Mouse (Mus musculus): ENCODE measurements around the gene 5330417C22Rik. TPM values are rescaled to one million over a fixed set of nuclear protein-coding genes. Genes with fewer than 3 reads are reported as not detected.
A peak's percentile ranks its signal among the peaks of the same experiment; 100 is the strongest.

5330417C22Rik gene
- polyA plus RNA-seq, 1 experiment from 2014 or later = 18.9 TPM

- H3K9me3 ChIP-seq = no peaks in the 10 kb centered on the region
- peak; percentile 97 for ATAC-seq (replicated peaks)
- no peaks in the 10 kb centered on the region for H3K27me3 ChIP-seq (replicated peaks)
- WGBS = under 1% methylated on average over 41 of the region's 41 CpGs
- no peaks in the 10 kb centered on the region for H3K36me3 ChIP-seq (replicated peaks)
- peak within 1 kb of the TSS; percentile 69 for H3K4me2 ChIP-seq
- H3K27ac ChIP-seq = peak within 1 kb of the TSS; percentile 88
- H3K4me3 ChIP-seq = peak within 1 kb of the TSS; percentile 71
- H3K4me1 ChIP-seq = peaks cover 43% of the 10 kb centered on the region
- H3K9ac ChIP-seq = peak within 1 kb of the TSS; percentile 71
Observed at GRCm38 (mm10) chr3:108444698-108445365, 91.5 kb downstream of the 5330417C22Rik start, which contains the start of gene Sars. TSS of gene Sars (minus strand) at chr3:108445209.

- Histone ChIP-seq H3K9me3 (no peaks in the 10 kb centered on the region), H3K36me3 (replicated peaks) (no peaks in the 10 kb centered on the region), H3K4me3 (peak overlapping the region; percentile 71), H3K4me2 (peak overlapping the region; percentile 69), H3K4me1 (peaks cover 43% of the 10 kb centered on the region), H3K9ac (peak overlapping the region; percentile 71), H3K27me3 (replicated peaks) (no peaks in the 10 kb centered on the region), H3K27ac (peak overlapping the region; percentile 88)
- peak; percentile 35 for ATAC-seq (replicated peaks)
- WGBS = 23% methylated on average over 8 of the region's 8 CpGs
Observed at GRCm38 (mm10) chr3:108444029-108444428, 92.3 kb downstream of the 5330417C22Rik start.

GRCm38 (mm10) chr3:108436380-108436714 lies 100.0 kb downstream of the 5330417C22Rik start:
- H3K4me2 ChIP-seq = no peak overlapping the region
- 59% methylated on average over 7 of the region's 7 CpGs for WGBS
- no peak overlapping the region for H3K9ac ChIP-seq
- no peak for ATAC-seq (replicated peaks)
- no peaks in the 10 kb centered on the region for H3K27me3 ChIP-seq (replicated peaks)
- H3K4me3 ChIP-seq = no peak overlapping the region
- H3K4me1 ChIP-seq = peaks cover 31% of the 10 kb centered on the region
- H3K36me3 ChIP-seq (replicated peaks) = peaks cover 9% of the 10 kb centered on the region; the same call in 1 of the 2 replicates
- no peaks in the 10 kb centered on the region for H3K9me3 ChIP-seq
- H3K27ac ChIP-seq = no peak overlapping the region

- H3K9me3 ChIP-seq = no peaks in the 10 kb centered on the region
- no peak overlapping the region for H3K4me3 ChIP-seq
- no peak for ATAC-seq (replicated peaks)
- H3K27me3 ChIP-seq (replicated peaks) = no peaks in the 10 kb centered on the region
- H3K4me1 ChIP-seq = peaks cover 27% of the 10 kb centered on the region
- H3K36me3 ChIP-seq (replicated peaks) = peaks cover 12% of the 10 kb centered on the region; the same call in 1 of the 2 replicates
- no peak overlapping the region for H3K27ac ChIP-seq
- no peak overlapping the region for H3K4me2 ChIP-seq
- 67% methylated on average over 17 of the region's 17 CpGs for WGBS
- H3K9ac ChIP-seq = no peak overlapping the region
Observed at GRCm38 (mm10) chr3:108435701-108436379, 100.5 kb downstream of the 5330417C22Rik start.

GRCm38 (mm10) chr3:108433881-108434495 lies 102.3 kb downstream of the 5330417C22Rik start:
- Histone ChIP-seq H3K9me3 (no peaks in the 10 kb centered on the region), H3K27me3 (replicated peaks) (no peaks in the 10 kb centered on the region), H3K4me1 (peaks cover 26% of the 10 kb centered on the region), H3K36me3 (replicated peaks) (peaks cover 22% of the 10 kb centered on the region; the same call in 1 of the 2 replicates), H3K4me3 (no peak overlapping the region), H3K4me2 (no peak overlapping the region), H3K9ac (no peak overlapping the region), H3K27ac (peak overlapping the region; percentile 75)
- 15% methylated on average over 19 of the region's 19 CpGs for WGBS
- ATAC-seq (replicated peaks) = peak; percentile 82; the same call in 1 of the 2 replicates

GRCm38 (mm10) chr3:108433188-108433880 lies 103.0 kb downstream of the 5330417C22Rik start:
- WGBS = 9% methylated on average over 18 of the region's 18 CpGs
- peaks cover 26% of the 10 kb centered on the region for H3K4me1 ChIP-seq
- no peaks in the 10 kb centered on the region for H3K9me3 ChIP-seq
- H3K36me3 ChIP-seq (replicated peaks) = peaks cover 29% of the 10 kb centered on the region; the same call in 1 of the 2 replicates
- H3K27ac ChIP-seq = peak overlapping the region; percentile 75
- H3K9ac ChIP-seq = no peak overlapping the region
- peak; percentile 88 for ATAC-seq (replicated peaks)
- H3K4me2 ChIP-seq = no peak overlapping the region
- no peaks in the 10 kb centered on the region for H3K27me3 ChIP-seq (replicated peaks)
- H3K4me3 ChIP-seq = no peak overlapping the region

- WGBS = 12% methylated on average over 13 of the region's 13 CpGs
- no peak overlapping the region for H3K4me3 ChIP-seq
- H3K36me3 ChIP-seq (replicated peaks) = peaks cover 36% of the 10 kb centered on the region; the same call in 1 of the 2 replicates
- H3K27ac ChIP-seq = peak overlapping the region; percentile 75
- H3K4me1 ChIP-seq = peaks cover 26% of the 10 kb centered on the region
- no peaks in the 10 kb centered on the region for H3K27me3 ChIP-seq (replicated peaks)
- H3K9ac ChIP-seq = no peak overlapping the region
- ATAC-seq (replicated peaks) = peak; percentile 48; the same call in 1 of the 2 replicates
- H3K4me2 ChIP-seq = no peak overlapping the region
- H3K9me3 ChIP-seq = no peaks in the 10 kb centered on the region
Observed at GRCm38 (mm10) chr3:108432542-108433187, 103.7 kb downstream of the 5330417C22Rik start.

- no peaks in the 10 kb centered on the region for H3K9me3 ChIP-seq
- H3K4me3 ChIP-seq = no peak overlapping the region
- H3K36me3 ChIP-seq (replicated peaks) = peaks cover 46% of the 10 kb centered on the region
- WGBS = 66% methylated on average over 6 of the region's 6 CpGs
- H3K4me1 ChIP-seq = peaks cover 31% of the 10 kb centered on the region
- no peaks in the 10 kb centered on the region for H3K27me3 ChIP-seq (replicated peaks)
- no peak for ATAC-seq (replicated peaks)
- no peak overlapping the region for H3K27ac ChIP-seq
- H3K9ac ChIP-seq = no peak overlapping the region
- H3K4me2 ChIP-seq = no peak overlapping the region
Observed at GRCm38 (mm10) chr3:108425624-108426018, 110.7 kb downstream of the 5330417C22Rik start.

- Histone ChIP-seq H3K27me3 (replicated peaks) (no peaks in the 10 kb centered on the region), H3K36me3 (replicated peaks) (peaks cover 46% of the 10 kb centered on the region), H3K4me1 (peaks cover 31% of the 10 kb centered on the region), H3K4me2 (no peak overlapping the region), H3K27ac (0 out of 2 replicates have a peak overlapping the region, but pooled peaks have one; percentile 57), H3K9me3 (no peaks in the 10 kb centered on the region), H3K9ac (no peak overlapping the region), H3K4me3 (no peak overlapping the region)
- ATAC-seq (replicated peaks) = no peak
- 37% methylated on average over 7 of the region's 7 CpGs for WGBS
Observed at GRCm38 (mm10) chr3:108424944-108425623, 111.3 kb downstream of the 5330417C22Rik start.

- Histone ChIP-seq H3K4me2 (peak overlapping the region; percentile 49), H3K4me3 (peak overlapping the region; percentile 17), H3K9me3 (no peaks in the 10 kb centered on the region), H3K9ac (peak overlapping the region; percentile 24; the same call in 1 of the 2 replicates), H3K27ac (peak overlapping the region; percentile 57), H3K4me1 (peaks cover 31% of the 10 kb centered on the region), H3K27me3 (replicated peaks) (no peaks in the 10 kb centered on the region), H3K36me3 (replicated peaks) (peaks cover 37% of the 10 kb centered on the region)
- 18% methylated on average over 11 of the region's 11 CpGs for WGBS
- ATAC-seq (replicated peaks) = peak; percentile 87
Observed at GRCm38 (mm10) chr3:108423844-108424801, 112.2 kb downstream of the 5330417C22Rik start.

Data from midbrain, embryonic 15.5 days (tissue).